Mouse (Mus musculus): ENCODE data around the gene Nck2. TPM values are rescaled to one million over a fixed set of nuclear protein-coding genes. Genes with fewer than 3 reads are reported as not detected.
"Not testable (repeated sequence)": the region's sequence is repeated elsewhere in the genome, so short reads cannot be mapped to it uniquely, and the experiment has no call there.

Nck2 gene
- polyA plus RNA-seq, 1 experiment from 2014 or later, result 38.1 TPM

- no peak overlapping the region for H3K4me2 ChIP-seq (ENCODE audit: low read length)
- H3K4me3 ChIP-seq (ENCODE audit: low read depth, low read length), result no peak overlapping the region
- no peaks in the 10 kb centered on the region for H3K9me3 ChIP-seq (ENCODE audit: control insufficient read depth, low read length)
- no peak for DNase-seq (ENCODE audit: low spot score)
- ATAC-seq (replicated peaks; ENCODE audit: low FRiP score, low TSS enrichment, low read depth), result no peak
- WGBS, result 58% methylated on average over 2 of the region's 2 CpGs
- no peak overlapping the region for H3K9ac ChIP-seq (ENCODE audit: low read length)
- no peaks in the 10 kb centered on the region for H3K36me3 ChIP-seq (ENCODE audit: control insufficient read depth, insufficient read depth, low read length)
- no peak overlapping the region for H3K27ac ChIP-seq (ENCODE audit: low read depth)
- H3K4me1 ChIP-seq (replicated peaks; ENCODE audit: control insufficient read depth, insufficient read depth, low read length), result no peaks in the 10 kb centered on the region
- H3K27me3 ChIP-seq (replicated peaks; ENCODE audit: control insufficient read depth, insufficient read depth, low read length), result no peaks in the 10 kb centered on the region
Observed at GRCm38 (mm10) chr1:43547644-43548043, 103.3 kb downstream of the Nck2 start.

DNA sequence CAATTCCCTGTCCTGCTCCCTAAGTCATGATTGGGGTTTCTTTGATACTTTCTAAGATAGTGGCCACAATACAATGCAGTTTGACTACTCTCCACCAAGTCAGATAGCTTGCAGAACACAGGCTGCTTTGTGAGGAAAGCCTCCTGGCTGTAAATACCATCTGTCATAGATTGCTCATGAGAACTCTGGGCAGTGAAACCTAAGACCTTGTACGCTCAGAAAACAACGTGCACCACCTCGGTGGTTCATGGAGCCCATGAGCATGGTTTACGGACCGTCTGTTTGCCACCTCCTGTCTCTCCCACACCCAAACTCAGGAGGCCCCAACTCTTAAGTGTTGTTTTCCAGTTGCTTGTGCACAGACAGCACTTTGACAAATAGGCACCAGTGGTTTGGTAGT, 104.4 kb downstream of the Nck2 start:
- ATAC-seq (replicated peaks; ENCODE audit: low FRiP score, low TSS enrichment, low read depth), result no peak
- H3K4me1 ChIP-seq (replicated peaks; ENCODE audit: control insufficient read depth, insufficient read depth, low read length), result no peaks in the 10 kb centered on the region
- no peak overlapping the region for H3K4me2 ChIP-seq (ENCODE audit: low read length)
- H3K36me3 ChIP-seq (ENCODE audit: control insufficient read depth, insufficient read depth, low read length), result peaks cover 2% of the 10 kb centered on the region; the same call in 1 of the 2 replicates
- DNase-seq (ENCODE audit: low spot score), result no peak
- H3K4me3 ChIP-seq (ENCODE audit: low read depth, low read length), result no peak overlapping the region
- WGBS, result 55% methylated on average over 5 of the region's 5 CpGs
- H3K27ac ChIP-seq (ENCODE audit: low read depth), result no peak overlapping the region
- H3K9me3 ChIP-seq (ENCODE audit: control insufficient read depth, low read length), result no peaks in the 10 kb centered on the region
- H3K27me3 ChIP-seq (replicated peaks; ENCODE audit: control insufficient read depth, insufficient read depth, low read length), result no peaks in the 10 kb centered on the region
- no peak overlapping the region for H3K9ac ChIP-seq (ENCODE audit: low read length)

GRCm38 (mm10) chr1:43550525-43550924, 106.1 kb downstream of the Nck2 start:
- Histone ChIP-seq H3K4me3 (ENCODE audit: low read depth, low read length) (no peak overlapping the region), H3K4me1 (replicated peaks; ENCODE audit: control insufficient read depth, insufficient read depth, low read length) (no peaks in the 10 kb centered on the region), H3K36me3 (ENCODE audit: control insufficient read depth, insufficient read depth, low read length) (peaks cover 13% of the 10 kb centered on the region; the same call in 1 of the 2 replicates), H3K27me3 (replicated peaks; ENCODE audit: control insufficient read depth, insufficient read depth, low read length) (no peaks in the 10 kb centered on the region), H3K27ac (ENCODE audit: low read depth) (no peak overlapping the region), H3K9ac (ENCODE audit: low read length) (no peak overlapping the region), H3K4me2 (ENCODE audit: low read length) (no peak overlapping the region), H3K9me3 (ENCODE audit: control insufficient read depth, low read length) (no peaks in the 10 kb centered on the region)
- 61% methylated on average over 3 of the region's 3 CpGs for WGBS
- no peak for DNase-seq (ENCODE audit: low spot score)
- no peak for ATAC-seq (replicated peaks; ENCODE audit: low FRiP score, low TSS enrichment, low read depth)

DNA sequence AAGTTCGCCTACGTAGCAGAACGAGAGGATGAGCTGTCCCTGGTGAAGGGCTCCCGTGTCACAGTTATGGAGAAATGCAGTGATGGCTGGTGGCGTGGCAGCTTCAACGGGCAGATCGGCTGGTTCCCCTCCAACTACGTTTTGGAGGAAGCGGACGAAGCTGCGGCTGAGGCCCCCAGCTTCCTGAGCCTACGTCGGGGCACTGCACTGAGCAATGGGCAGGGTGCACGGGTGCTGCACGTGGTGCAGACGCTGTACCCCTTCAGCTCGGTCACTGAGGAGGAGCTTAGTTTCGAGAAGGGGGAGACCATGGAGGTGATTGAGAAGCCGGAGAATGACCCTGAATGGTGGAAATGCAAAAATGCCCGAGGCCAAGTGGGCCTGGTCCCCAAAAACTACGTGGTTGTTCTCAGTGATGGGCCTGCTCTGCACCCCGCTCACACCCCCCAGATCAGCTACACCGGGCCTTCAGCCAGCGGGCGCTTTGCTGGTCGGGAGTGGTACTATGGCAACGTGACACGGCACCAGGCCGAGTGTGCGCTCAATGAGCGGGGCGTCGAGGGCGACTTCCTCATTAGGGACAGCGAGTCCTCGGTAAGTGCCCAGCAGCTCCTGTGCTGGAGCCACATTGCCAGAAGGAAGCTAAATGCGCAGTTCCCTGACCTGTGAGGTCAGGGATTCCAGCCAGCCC, 109.8 kb downstream of the Nck2 start:
- not testable (repeated sequence) for H3K27ac ChIP-seq (ENCODE audit: low read depth); H3K4me3 ChIP-seq (ENCODE audit: low read depth, low read length); DNase-seq (ENCODE audit: low spot score); ATAC-seq (replicated peaks; ENCODE audit: low FRiP score, low TSS enrichment, low read depth); H3K4me2 ChIP-seq (ENCODE audit: low read length); H3K27me3 ChIP-seq (replicated peaks; ENCODE audit: control insufficient read depth, insufficient read depth, low read length); H3K4me1 ChIP-seq (replicated peaks; ENCODE audit: control insufficient read depth, insufficient read depth, low read length); H3K9ac ChIP-seq (ENCODE audit: low read length); H3K9me3 ChIP-seq (ENCODE audit: control insufficient read depth, low read length)
- H3K36me3 ChIP-seq (ENCODE audit: control insufficient read depth, insufficient read depth, low read length), result peaks cover 13% of the 10 kb centered on the region; the same call in 1 of the 2 replicates
- WGBS, result 94% methylated on average over 37 of the region's 37 CpGs

DNA sequence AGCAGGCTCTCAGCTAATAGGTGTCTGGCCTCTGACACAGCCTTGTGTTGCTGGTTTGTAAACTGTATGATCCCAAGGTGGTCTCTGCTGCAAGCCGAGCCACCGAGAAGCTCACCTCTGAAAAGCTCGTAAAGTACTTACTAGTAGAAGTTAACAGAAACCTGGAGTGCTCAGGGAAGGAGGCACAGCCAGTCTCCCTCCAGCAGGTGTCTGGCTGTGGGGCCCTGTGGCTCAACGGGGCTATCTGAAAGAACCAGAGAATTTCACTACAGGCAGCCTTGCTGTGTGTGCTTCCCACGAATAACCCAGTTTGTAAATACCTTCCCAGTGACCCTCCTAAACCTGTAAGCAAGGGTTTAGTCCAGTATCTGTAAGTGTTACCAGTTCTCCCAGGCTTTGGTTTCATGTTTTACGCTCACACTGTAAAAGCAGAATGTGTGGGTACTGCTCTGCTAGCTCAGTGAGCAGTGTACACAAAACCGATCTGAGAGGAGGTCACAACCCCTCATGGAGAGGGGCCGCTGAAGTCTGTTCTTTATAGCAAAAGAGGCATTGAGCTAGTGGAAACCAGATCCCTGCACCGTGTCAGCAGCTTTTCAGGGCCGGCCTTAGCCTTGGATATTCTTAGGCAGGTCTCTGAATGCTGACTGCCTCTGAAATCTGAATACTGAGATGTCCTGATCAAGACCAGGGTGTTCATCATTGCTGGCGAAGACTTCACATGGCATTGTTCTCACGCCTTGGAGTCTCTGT, 111.0 kb downstream of the Nck2 start:
- Histone ChIP-seq H3K27ac (ENCODE audit: low read depth) (no peak overlapping the region), H3K4me2 (ENCODE audit: low read length) (no peak overlapping the region), H3K9ac (ENCODE audit: low read length) (no peak overlapping the region), H3K36me3 (ENCODE audit: control insufficient read depth, insufficient read depth, low read length) (peaks cover 13% of the 10 kb centered on the region; the same call in 1 of the 2 replicates), H3K9me3 (ENCODE audit: control insufficient read depth, low read length) (no peaks in the 10 kb centered on the region), H3K27me3 (replicated peaks; ENCODE audit: control insufficient read depth, insufficient read depth, low read length) (no peaks in the 10 kb centered on the region), H3K4me3 (ENCODE audit: low read depth, low read length) (no peak overlapping the region), H3K4me1 (replicated peaks; ENCODE audit: control insufficient read depth, insufficient read depth, low read length) (no peaks in the 10 kb centered on the region)
- DNase-seq (ENCODE audit: low spot score) (no peak), ATAC-seq (replicated peaks; ENCODE audit: low FRiP score, low TSS enrichment, low read depth) (no peak)
- 49% methylated on average over 12 of the region's 12 CpGs for WGBS

DNA sequence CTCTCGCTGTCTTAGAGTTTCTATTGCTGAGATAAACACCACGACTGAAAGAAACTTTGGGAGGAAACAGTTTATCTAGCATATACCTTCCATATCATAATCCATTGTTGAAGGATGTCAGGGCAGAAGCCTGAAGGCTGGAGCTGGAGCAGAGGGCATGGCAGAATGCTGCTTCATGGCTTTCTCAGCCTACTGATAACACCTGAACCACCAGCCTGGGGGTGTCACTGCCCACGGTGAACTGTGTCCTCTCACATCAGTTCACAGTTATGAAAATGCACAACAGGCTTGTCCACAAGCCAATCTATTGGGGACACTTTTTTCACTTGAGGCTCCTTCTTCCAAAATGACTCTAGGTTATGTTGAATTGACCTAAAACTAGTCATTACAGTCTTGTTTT, 114.0 kb downstream of the Nck2 start:
- ATAC-seq (replicated peaks; ENCODE audit: low FRiP score, low TSS enrichment, low read depth) (no peak), DNase-seq (ENCODE audit: low spot score) (no peak)
- 94% methylated on average over 3 of the region's 3 CpGs for WGBS
- H3K36me3 ChIP-seq (ENCODE audit: control insufficient read depth, insufficient read depth, low read length), result peaks cover 14% of the 10 kb centered on the region; the same call in 1 of the 2 replicates
- H3K4me1 ChIP-seq (replicated peaks; ENCODE audit: control insufficient read depth, insufficient read depth, low read length), result no peaks in the 10 kb centered on the region
- no peaks in the 10 kb centered on the region for H3K27me3 ChIP-seq (replicated peaks; ENCODE audit: control insufficient read depth, insufficient read depth, low read length)
- H3K9ac ChIP-seq (ENCODE audit: low read length), result no peak overlapping the region
- no peak overlapping the region for H3K27ac ChIP-seq (ENCODE audit: low read depth)
- no peak overlapping the region for H3K4me3 ChIP-seq (ENCODE audit: low read depth, low read length)
- no peaks in the 10 kb centered on the region for H3K9me3 ChIP-seq (ENCODE audit: control insufficient read depth, low read length)
- H3K4me2 ChIP-seq (ENCODE audit: low read length), result no peak overlapping the region

DNA sequence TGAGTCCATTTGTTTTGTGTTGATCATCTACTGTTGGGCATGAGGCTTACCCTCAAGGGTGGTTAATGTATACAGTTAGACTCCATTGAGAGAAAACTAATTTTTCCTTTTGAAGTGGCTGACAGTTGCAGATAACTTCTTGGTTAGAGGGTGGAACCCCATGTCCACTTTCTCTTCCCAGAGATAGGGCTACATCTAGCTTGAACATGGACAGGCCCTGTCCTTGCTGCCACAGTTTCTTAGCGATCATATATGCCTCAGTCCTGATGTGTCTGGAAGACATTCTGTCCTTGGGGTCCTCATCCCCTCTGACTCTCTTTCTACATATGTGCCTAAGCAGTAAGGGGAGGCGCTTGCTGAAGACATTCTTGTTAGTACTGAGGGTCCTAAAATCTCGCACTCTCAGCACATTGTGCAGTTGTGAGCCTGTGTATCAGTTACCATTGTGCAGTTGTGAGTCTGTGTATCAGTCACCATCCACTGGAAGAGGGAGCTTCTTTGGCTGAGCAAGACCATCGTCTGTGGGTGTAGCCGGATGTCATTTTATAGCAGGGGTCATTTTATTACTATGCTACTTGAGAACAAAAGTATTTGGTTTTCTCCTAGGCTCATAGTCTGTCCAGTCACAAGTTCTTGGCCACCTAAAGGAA, 114.8 kb downstream of the Nck2 start:
- ATAC-seq (replicated peaks; ENCODE audit: low FRiP score, low TSS enrichment, low read depth), result no peak
- no peak for DNase-seq (ENCODE audit: low spot score)
- WGBS, result 90% methylated on average over 5 of the region's 5 CpGs

GRCm38 (mm10) chr1:43561085-43561484, 116.7 kb downstream of the Nck2 start:
- H3K27me3 ChIP-seq (replicated peaks; ENCODE audit: control insufficient read depth, insufficient read depth, low read length), result no peaks in the 10 kb centered on the region
- H3K4me3 ChIP-seq (ENCODE audit: low read depth, low read length), result no peak overlapping the region
- H3K9me3 ChIP-seq (ENCODE audit: control insufficient read depth, low read length), result no peaks in the 10 kb centered on the region
- ATAC-seq (replicated peaks; ENCODE audit: low FRiP score, low TSS enrichment, low read depth), result no peak
- no peaks in the 10 kb centered on the region for H3K4me1 ChIP-seq (replicated peaks; ENCODE audit: control insufficient read depth, insufficient read depth, low read length)
- no peak overlapping the region for H3K27ac ChIP-seq (ENCODE audit: low read depth)
- 0 out of 2 replicates have a peak, but pooled peaks cover 3% of the 10 kb centered on the region for H3K36me3 ChIP-seq (ENCODE audit: control insufficient read depth, insufficient read depth, low read length)
- no peak overlapping the region for H3K9ac ChIP-seq (ENCODE audit: low read length)
- no peak for DNase-seq (ENCODE audit: low spot score)
- WGBS, result 90% methylated on average over 3 of the region's 3 CpGs
- no peak overlapping the region for H3K4me2 ChIP-seq (ENCODE audit: low read length)

More for the DNA sequence above, 114.8 kb downstream of the Nck2 start:
- H3K27ac ChIP-seq (ENCODE audit: low read depth), result no peak overlapping the region
- no peaks in the 10 kb centered on the region for H3K9me3 ChIP-seq (ENCODE audit: control insufficient read depth, low read length)
- H3K9ac ChIP-seq (ENCODE audit: low read length), result no peak overlapping the region
- H3K27me3 ChIP-seq (replicated peaks; ENCODE audit: control insufficient read depth, insufficient read depth, low read length), result no peaks in the 10 kb centered on the region
- H3K4me2 ChIP-seq (ENCODE audit: low read length), result no peak overlapping the region
- H3K4me3 ChIP-seq (ENCODE audit: low read depth, low read length), result no peak overlapping the region
- H3K36me3 ChIP-seq (ENCODE audit: control insufficient read depth, insufficient read depth, low read length), result peaks cover 10% of the 10 kb centered on the region; the same call in 1 of the 2 replicates
- no peaks in the 10 kb centered on the region for H3K4me1 ChIP-seq (replicated peaks; ENCODE audit: control insufficient read depth, insufficient read depth, low read length)
